Mouse (Mus musculus) heart, adult 8-10 months (tissue): ENCODE results near the gene Gpr55. TPM values are rescaled to one million over a fixed set of nuclear protein-coding genes. Genes with fewer than 3 reads are reported as not detected.

Experiments used
- DNase-seq: peaks from one replicate; pipeline ENCODE4 v3.0.0; 2022; ENCODE audit warnings: low spot score
- total RNA-seq, 4 experiments: library from RNA; stranded (reverse); gene quantifications; 2 replicates each; pipeline ENCODE4 v1.2.4; 2022

The Gpr55 gene
- total RNA-seq, 4 experiments from 2014 or later = 0.09 TPM; not detected in 3

GRCm38 (mm10) chr1:85916830-85917450 is 43.9 kb downstream of the Gpr55 start:
- DNase-seq = no peak

DNA sequence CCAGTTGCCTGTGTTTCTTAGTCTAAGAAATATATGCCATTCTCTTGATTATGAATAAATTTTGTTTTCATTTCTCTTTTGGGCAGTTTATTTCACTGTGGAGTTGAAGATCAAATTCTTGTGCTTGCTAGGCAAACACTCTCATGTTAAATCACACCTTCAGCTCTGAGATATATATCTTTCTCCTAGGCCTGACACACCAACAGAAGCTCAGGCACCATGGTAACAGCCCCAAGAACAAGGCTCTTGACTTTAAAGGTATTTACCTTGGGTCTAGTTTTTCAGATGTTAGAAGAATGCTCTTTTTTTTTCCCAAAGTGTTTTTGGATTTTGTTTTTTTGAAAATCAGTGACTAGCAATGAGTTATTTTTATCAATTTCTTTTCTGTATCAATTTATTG is 44.9 kb downstream of the Gpr55 start:
- DNase-seq = no peak

DNA sequence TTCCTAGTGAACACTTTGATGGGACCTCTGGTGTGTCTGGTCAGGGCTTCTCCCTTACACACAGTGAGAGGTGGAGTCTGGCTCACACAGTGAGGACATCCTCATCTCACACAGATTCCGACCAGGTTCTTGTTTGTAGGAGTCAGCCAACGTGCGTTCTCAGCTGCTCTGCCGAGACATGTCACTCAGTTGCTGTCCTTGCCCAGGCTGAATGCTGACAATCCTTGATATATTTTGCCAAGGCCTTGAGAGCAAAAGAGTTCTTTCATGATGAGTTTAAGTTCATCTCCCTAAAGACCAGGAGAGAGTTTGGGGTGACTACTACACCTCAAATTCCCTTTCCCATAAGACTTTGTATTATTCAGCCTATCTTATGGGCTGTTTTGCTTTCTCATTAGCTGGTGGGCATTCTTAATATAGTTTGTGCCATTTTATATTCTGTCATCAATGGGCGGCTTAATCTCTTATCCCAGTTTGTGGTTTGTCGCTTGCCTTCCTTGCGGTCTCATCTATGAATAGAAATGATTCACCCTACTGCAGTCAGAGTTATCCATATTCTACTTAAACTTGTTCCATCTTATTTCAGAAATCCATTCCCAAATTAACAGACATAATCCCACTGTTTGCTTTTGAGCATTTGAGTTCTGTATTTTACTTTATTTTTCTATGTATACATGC is 47.6 kb downstream of the Gpr55 start:
- no peak for DNase-seq

- no peak for DNase-seq
These were observed 51.8 kb downstream of the Gpr55 start for GRCm38 (mm10) chr1:85908754-85909590.

DNA sequence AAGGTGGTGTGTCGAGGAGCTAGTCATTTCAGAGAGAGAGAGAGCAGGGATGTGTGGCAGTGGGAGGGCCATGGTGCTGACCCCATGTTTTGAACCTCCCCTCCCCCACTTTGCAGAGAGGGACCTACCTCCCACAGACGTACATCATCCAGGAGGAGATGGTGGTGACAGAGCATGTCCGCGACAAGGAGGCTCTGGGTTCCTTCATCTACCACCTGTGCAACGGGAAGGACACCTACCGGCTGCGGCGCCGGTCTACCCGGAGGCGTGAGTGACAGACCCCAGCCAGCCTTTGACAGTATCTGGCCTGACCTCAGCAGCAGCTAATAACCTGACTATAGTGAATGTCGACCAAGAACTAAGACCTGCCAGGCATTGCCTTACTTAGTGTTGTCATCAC is 53.9 kb downstream of the Gpr55 start:
- DNase-seq = no peak

DNA sequence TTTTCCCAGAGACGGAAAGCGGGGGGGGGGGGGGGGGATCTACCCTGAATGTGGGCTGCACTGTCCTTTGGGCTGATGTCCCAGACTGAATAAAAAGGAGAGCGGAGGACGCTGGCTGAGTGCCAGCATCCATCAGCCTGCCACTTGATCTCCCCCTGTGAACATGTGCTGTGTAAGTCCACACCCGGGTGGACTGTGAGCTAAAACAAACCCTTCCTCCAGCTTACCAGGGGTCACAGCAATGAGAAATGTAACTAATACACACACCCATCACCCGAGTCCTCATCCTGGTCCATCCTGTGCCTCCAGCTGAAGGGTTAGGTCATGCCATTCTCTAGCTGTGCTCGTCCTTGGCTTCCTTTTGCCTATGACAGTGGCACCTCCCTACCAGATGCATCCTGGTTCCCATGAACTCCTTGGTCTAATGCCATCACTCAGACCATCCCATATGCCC is 58.7 kb downstream of the Gpr55 start:
- no peak for DNase-seq

GRCm38 (mm10) chr1:85901516-85902107 is 59.2 kb downstream of the Gpr55 start:
- peak; percentile 43 for DNase-seq

GRCm38 (mm10) chr1:85900521-85901333 is 60.1 kb downstream of the Gpr55 start:
- DNase-seq = peak; percentile 41

GRCm38 (mm10) chr1:85899388-85899761 is 61.4 kb downstream of the Gpr55 start:
- no peak for DNase-seq

DNA sequence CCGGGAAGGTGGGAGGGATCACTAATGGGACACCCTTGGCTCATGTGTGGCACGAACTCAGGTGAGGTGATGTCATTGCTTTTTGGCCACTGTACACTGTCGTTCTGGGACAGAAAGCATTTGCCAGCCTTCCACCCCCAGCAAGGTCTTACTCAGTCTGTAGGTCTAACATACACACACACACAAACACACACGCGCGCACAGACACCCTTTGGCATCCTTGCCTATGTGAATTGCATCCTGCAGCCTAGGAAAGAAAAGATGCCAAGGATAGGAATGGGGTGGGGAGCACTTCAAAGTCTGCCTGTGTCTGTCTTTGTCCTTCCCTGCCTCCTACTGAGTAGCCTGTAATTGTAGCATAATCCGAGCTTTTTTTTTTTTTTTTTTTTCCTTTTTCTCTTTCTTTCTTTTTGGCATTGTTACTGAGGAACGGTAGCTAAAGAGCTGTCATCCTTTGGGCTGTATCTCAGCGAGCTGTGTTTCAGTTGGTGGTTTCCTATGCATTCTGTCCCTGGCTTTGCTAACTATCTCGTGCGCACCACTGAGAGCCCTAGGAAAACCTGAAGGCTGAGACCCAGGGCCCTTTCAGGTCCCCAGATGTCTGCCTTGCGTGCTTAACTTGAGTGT is 61.9 kb downstream of the Gpr55 start:
- DNase-seq = no peak

DNA sequence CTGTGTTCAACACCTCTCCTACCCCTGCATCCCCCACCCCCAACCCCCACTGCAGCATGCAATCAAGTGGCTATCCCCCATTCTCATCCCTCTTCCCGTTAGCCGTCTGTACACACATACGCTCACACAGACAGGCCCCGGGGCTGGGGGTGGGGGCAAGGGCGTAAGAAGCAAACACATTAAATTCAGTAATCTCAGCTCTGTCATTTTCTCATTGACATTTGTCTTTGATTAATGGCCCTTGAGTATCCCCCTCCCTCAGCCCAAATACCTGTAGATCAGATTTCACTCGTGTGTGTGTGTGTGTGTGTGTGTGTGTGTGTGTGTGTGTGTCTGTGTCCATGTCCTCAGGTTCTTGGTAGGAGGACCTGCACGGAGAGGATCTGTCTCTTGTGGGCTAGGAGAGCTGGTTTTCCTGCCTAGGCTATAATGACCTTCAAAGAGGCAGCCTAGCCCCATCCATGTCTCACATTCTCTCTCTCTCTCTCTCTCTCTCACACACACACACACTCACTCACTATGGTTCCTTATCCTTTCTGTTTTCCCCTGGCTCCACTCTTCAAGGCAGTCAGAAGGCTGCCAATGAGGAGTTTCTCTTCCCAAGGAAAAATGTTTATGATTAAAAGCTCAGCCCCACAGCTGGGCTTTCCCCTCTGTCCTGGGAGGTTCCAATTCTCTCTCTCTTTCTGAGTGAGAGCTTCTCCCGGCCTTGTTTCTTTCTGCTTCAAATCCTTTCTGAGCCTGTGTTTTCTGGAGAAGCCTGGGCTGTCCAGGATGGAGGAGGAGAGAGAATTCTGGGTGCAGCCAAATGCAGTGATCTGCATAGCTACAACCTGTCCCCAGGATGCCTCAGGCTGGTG is 62.7 kb downstream of the Gpr55 start:
- DNase-seq = no peak

DNA sequence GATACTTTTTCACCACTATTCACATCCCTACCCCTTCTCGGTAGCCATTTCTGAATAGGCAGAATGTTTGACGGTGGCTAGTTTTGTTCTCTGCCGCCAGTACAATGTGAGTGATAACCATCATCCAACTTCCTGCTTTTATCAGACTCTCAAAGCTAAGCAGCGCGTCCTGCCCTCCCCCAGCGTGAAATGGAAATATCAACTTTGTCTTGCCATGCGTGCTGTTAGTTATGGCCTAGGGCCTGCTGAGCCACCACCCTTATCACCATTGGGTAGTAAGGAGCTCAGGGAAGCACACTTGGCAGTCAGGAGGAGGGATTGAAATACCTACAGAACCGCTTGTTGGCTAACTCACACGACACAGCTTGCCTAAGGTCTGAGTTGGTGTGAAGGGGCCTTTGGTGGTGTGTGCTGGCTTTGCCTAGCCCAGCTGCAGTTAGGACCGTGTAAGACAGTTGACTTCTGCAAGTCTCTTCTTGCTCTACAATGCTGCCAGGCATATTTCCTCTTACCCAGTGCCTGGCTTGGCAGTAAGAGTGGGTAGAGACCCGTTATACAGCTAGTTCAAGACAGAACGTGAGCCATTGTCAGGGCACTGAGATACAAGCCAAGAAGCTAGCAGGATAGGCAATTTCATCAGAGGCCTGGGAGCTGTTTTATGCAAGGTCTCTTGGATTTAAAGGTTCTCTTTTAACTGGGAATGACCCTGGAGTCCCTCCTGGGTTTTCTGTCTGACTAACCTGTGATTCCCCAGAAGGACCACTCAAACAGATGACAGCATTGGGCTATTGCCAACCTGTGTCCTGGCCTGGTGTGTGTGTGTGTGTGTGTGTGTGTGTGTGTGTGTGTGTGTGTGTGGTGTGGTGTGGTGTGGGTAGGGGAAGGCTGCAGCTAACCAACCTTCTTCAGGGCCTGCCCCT is 63.8 kb downstream of the Gpr55 start:
- no peak for DNase-seq

- no peak for DNase-seq
These were observed 64.7 kb downstream of the Gpr55 start for GRCm38 (mm10) chr1:85896110-85896509.

- peak; percentile 70 for DNase-seq
These were observed 65.4 kb downstream of the Gpr55 start for GRCm38 (mm10) chr1:85895391-85895837.

DNA sequence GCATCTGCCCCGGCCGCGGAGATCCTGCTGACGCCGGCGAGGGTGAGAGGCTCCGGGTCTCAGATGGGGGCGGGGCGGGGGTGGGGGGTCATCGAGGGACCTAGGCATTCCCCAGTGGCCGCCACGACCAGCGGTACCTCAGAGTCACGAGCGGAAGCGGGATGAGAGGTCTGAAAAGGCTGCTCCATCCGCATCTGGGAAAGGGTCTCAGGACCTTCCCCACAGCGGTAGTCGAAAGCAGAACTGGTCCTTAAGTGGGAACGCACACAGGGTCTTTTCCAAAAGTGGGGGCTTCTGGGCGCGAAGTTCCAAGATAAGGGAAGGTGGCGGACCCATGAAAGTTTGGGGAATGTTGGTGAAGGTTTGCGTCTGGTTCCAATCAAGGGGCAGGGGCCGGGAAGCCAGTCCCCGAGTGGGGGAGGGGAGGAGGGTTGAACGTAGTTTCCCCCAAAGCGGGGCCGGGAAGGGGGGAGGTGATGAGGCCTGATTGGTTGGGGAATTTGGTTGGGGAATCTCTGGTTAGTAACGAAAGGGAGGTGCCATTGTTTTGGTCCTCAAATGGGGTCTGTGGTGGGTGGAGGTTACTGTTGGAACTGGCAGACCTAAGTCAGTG is 66.0 kb downstream of the Gpr55 start:
- no peak for DNase-seq

DNA sequence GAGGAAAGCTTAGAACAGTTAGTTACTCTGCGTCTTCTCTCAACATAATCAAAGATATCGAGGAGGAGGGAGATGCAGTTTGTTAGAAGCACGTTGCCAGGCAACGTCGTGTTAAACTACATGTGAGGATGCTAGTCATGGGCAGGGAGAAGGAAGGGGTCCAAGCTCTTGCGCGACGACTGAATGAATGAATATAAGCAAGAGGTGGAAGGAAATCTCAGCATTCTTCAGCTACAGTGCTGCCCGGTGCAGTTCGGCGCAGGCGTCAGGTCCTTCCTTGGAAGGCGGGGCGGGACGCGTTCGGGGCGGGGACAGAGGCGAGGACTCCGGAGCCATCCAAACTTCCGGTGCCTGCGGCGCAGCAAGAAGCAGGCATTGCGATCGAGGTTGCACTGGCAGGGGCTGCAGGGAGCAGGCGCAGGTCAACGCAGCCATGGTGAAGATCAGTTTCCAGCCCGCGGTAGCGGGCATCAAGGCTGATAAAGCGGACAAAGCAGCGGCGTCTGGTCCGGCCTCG is 66.5 kb downstream of the Gpr55 start, which contains the start of gene Itm2c:
Gene Itm2c, plus strand, starts transcription at position 51 of the 517 bp plus-strand sequence.
- peak; percentile 90 for DNase-seq
